Mouse (Mus musculus): ENCODE results near the gene Gm20683. TPM values are rescaled to one million over a fixed set of nuclear protein-coding genes. Genes with fewer than 3 reads are reported as not detected.

Gm20683 gene
- polyA plus RNA-seq, 1 experiment = 0.67 TPM

- no peak overlapping the region for H3K4me2 ChIP-seq (ENCODE audit: low read depth)
- no peak overlapping the region for H3ac ChIP-seq (ENCODE audit: control insufficient read depth, insufficient read length)
- H3K4me3 ChIP-seq = no peak overlapping the region
- TF ChIP-seq REST (IDR thresholded peaks at IDR 0.05; ENCODE audit: insufficient read depth, insufficient read length) (peak; percentile 99), E2F4 (IDR thresholded peaks at IDR 0.05; ENCODE audit: insufficient read depth) (no peak), MYOG (IDR thresholded peaks at IDR 0.05; ENCODE audit: control insufficient read depth in 1 of 3, insufficient read depth in 1 of 3, insufficient read length in 2 of 3, low read depth in 2 of 3) (peak in 1 of 3 experiments; percentile 14)
- no peaks in the 10 kb centered on the region for H3K27me3 ChIP-seq (ENCODE audit: control insufficient read depth, insufficient read depth, insufficient read length)
- H3K36me3 ChIP-seq (ENCODE audit: control insufficient read depth, insufficient read depth) = no peaks in the 10 kb centered on the region
- no peaks in the 10 kb centered on the region for H3K79me2 ChIP-seq (ENCODE audit: control insufficient read depth, insufficient read depth)
Observed at GRCm38 (mm10) chr17:25813471-25813870, 28.1 kb downstream of the Gm20683 start.

GRCm38 (mm10) chr17:25810890-25811289, 30.7 kb downstream of the Gm20683 start:
- TF ChIP-seq TCF3 (IDR thresholded peaks at IDR 0.05; ENCODE audit: insufficient read length, low read depth) = no peak
- TF ChIP-seq E2F4 (IDR thresholded peaks at IDR 0.05; ENCODE audit: insufficient read depth) = no peak
- no peak for TF ChIP-seq USF1 (IDR thresholded peaks at IDR 0.05; ENCODE audit: low read depth)
- no peak for TF ChIP-seq MYOG (IDR thresholded peaks at IDR 0.05; ENCODE audit: control insufficient read depth in 1 of 3, insufficient read depth in 1 of 3, insufficient read length in 2 of 3, low read depth in 2 of 3)
- TF ChIP-seq MYOD1 (IDR thresholded peaks at IDR 0.05; ENCODE audit: control insufficient read depth in 1 of 3, insufficient read length in 2 of 3, low read depth in 2 of 3) = no peak
- no peak for TF ChIP-seq POLR2A (IDR thresholded peaks at IDR 0.05; ENCODE audit: insufficient read length, low read depth)
- TF ChIP-seq MAX (IDR thresholded peaks at IDR 0.05; ENCODE audit: low read depth) = no peak
- no peak for TF ChIP-seq TCF12 (IDR thresholded peaks at IDR 0.05; ENCODE audit: insufficient read depth, poor library complexity, severe bottlenecking)
- no peak for TF ChIP-seq POLR2AphosphoS2 (IDR thresholded peaks at IDR 0.05; ENCODE audit: insufficient read length, low read depth)
- TF ChIP-seq SRF (IDR thresholded peaks at IDR 0.05; ENCODE audit: control insufficient read depth, insufficient read length, low read depth) = no peak
- TF ChIP-seq REST (IDR thresholded peaks at IDR 0.05; ENCODE audit: insufficient read depth, insufficient read length) = no peak
- no peak for TF ChIP-seq CEBPB (IDR thresholded peaks at IDR 0.05; ENCODE audit: insufficient read depth, poor library complexity, severe bottlenecking)
- no peaks in the 10 kb centered on the region for H3K27me3 ChIP-seq (ENCODE audit: control insufficient read depth, insufficient read depth, insufficient read length)
- H3K4me3 ChIP-seq = no peak overlapping the region
- no peaks in the 10 kb centered on the region for H3K36me3 ChIP-seq (ENCODE audit: control insufficient read depth, insufficient read depth)
- H3K4me2 ChIP-seq (ENCODE audit: low read depth) = no peak overlapping the region
- no peak overlapping the region for H3ac ChIP-seq (ENCODE audit: control insufficient read depth, insufficient read length)
- no peaks in the 10 kb centered on the region for H3K79me2 ChIP-seq (ENCODE audit: control insufficient read depth, insufficient read depth)

GRCm38 (mm10) chr17:25809606-25810340, 31.8 kb downstream of the Gm20683 start:
- peak overlapping the region; percentile 38 for H3ac ChIP-seq (ENCODE audit: control insufficient read depth, insufficient read length)
- H3K36me3 ChIP-seq (ENCODE audit: control insufficient read depth, insufficient read depth) = no peaks in the 10 kb centered on the region
- TF ChIP-seq SRF (IDR thresholded peaks at IDR 0.05; ENCODE audit: control insufficient read depth, insufficient read length, low read depth) = no peak
- TF ChIP-seq MYOD1 (IDR thresholded peaks at IDR 0.05; ENCODE audit: control insufficient read depth in 1 of 3, insufficient read length in 2 of 3, low read depth in 2 of 3) = peak in 2 of 3 experiments; percentile 23 to 31
- TF ChIP-seq POLR2AphosphoS2 (IDR thresholded peaks at IDR 0.05; ENCODE audit: insufficient read length, low read depth) = no peak
- no peak for TF ChIP-seq E2F4 (IDR thresholded peaks at IDR 0.05; ENCODE audit: insufficient read depth)
- no peak for TF ChIP-seq TCF3 (IDR thresholded peaks at IDR 0.05; ENCODE audit: insufficient read length, low read depth)
- TF ChIP-seq USF1 (IDR thresholded peaks at IDR 0.05; ENCODE audit: low read depth) = no peak
- TF ChIP-seq MYOG (IDR thresholded peaks at IDR 0.05; ENCODE audit: control insufficient read depth in 1 of 3, insufficient read depth in 1 of 3, insufficient read length in 2 of 3, low read depth in 2 of 3) = peak in 2 of 3 experiments; percentile 51 to 74
- TF ChIP-seq POLR2A (IDR thresholded peaks at IDR 0.05; ENCODE audit: insufficient read length, low read depth) = no peak
- no peak for TF ChIP-seq MAX (IDR thresholded peaks at IDR 0.05; ENCODE audit: low read depth)
- TF ChIP-seq TCF12 (IDR thresholded peaks at IDR 0.05; ENCODE audit: insufficient read depth, poor library complexity, severe bottlenecking) = no peak
- TF ChIP-seq CEBPB (IDR thresholded peaks at IDR 0.05; ENCODE audit: insufficient read depth, poor library complexity, severe bottlenecking) = no peak
- no peak for TF ChIP-seq REST (IDR thresholded peaks at IDR 0.05; ENCODE audit: insufficient read depth, insufficient read length)
- peak overlapping the region; percentile 26 for H3K4me3 ChIP-seq
- no peaks in the 10 kb centered on the region for H3K79me2 ChIP-seq (ENCODE audit: control insufficient read depth, insufficient read depth)
- peak overlapping the region; percentile 77 for H3K4me2 ChIP-seq (ENCODE audit: low read depth)
- no peaks in the 10 kb centered on the region for H3K27me3 ChIP-seq (ENCODE audit: control insufficient read depth, insufficient read depth, insufficient read length)

- Histone ChIP-seq H3K27me3 (ENCODE audit: control insufficient read depth, insufficient read depth, insufficient read length) (no peaks in the 10 kb centered on the region), H3ac (ENCODE audit: control insufficient read depth, insufficient read length) (peak within 1 kb of the TSS; percentile 38), H3K4me2 (ENCODE audit: low read depth) (peak within 1 kb of the TSS; percentile 77), H3K36me3 (ENCODE audit: control insufficient read depth, insufficient read depth) (no peaks in the 10 kb centered on the region), H3K4me3 (peak within 1 kb of the TSS; percentile 26), H3K79me2 (ENCODE audit: control insufficient read depth, insufficient read depth) (no peaks in the 10 kb centered on the region)
- TF ChIP-seq MYOG (IDR thresholded peaks at IDR 0.05; ENCODE audit: control insufficient read depth in 1 of 3, insufficient read depth in 1 of 3, insufficient read length in 2 of 3, low read depth in 2 of 3) (no peak), POLR2A (IDR thresholded peaks at IDR 0.05; ENCODE audit: insufficient read length, low read depth) (peak; percentile 43)
Observed at GRCm38 (mm10) chr17:25808789-25809605, 32.6 kb downstream of the Gm20683 start, which contains the start of gene Fbxl16. TSS of gene Fbxl16 (plus strand) at chr17:25809085.
